Mouse (Mus musculus): ENCODE measurements around the gene Rnpc3.
"Not testable (repeated sequence)": the region's sequence is repeated elsewhere in the genome, so short reads cannot be mapped to it uniquely, and the experiment has no call there.

Rnpc3 gene

GRCm38 (mm10) chr3:113629606-113630359 is at the start of gene Rnpc3:
TSS of gene Rnpc3 (minus strand) at chr3:113630149.
- peak; percentile 95 for DNase-seq (ENCODE audit: low spot score in 2 of 2)

GRCm38 (mm10) chr3:113656940-113657339 is 27.0 kb upstream of the Rnpc3 start:
- no peak for DNase-seq (ENCODE audit: low spot score in 2 of 2)

DNA sequence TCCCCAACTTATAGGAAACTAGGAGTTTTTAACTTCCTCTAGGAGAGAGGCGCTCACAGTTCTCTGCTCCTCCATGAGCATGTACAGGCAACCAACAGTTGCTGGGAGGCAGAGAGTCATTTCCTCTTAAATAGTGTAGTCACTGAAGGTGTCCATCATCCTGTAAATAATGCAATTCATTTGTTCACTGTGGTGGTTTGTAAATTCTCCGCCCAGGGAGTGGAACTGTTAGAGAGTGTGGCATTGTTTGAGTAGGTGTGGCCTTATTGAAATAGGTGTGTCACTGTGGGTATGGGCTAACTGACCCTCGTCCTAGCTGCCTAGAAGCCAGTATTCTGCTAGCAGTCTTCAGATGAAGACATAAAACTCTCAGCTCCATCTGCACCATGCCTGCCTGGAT is 24.4 kb upstream of the Rnpc3 start:
- DNase-seq (ENCODE audit: low spot score in 2 of 2), result no peak

GRCm38 (mm10) chr3:113651386-113651785 is 21.4 kb upstream of the Rnpc3 start:
- DNase-seq (ENCODE audit: low spot score in 2 of 2), result not testable (repeated sequence)

DNA sequence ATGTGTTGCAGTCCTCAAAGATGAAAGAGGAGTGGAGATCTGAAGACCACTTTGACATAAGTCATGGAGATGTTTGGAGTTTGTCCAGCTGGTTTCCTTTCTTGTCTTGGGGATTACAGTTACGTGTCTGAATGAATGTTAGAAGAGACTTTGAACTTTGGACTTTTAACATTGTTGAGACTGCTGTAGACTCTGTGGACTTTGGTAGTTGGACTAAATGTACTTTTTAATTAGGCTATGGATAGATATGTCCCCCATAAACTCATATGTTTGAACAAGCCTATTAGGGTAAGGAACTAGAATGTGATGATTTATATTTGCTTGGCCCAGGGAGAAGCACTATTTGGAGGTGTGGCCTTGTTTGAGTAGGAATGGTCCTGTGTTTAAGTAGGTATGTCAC is 9.6 kb upstream of the Rnpc3 start:
- no peak for DNase-seq (ENCODE audit: low spot score in 2 of 2)

GRCm38 (mm10) chr3:113634220-113634619 is 4.3 kb upstream of the Rnpc3 start:
- no peak for DNase-seq (ENCODE audit: low spot score in 2 of 2)

DNA sequence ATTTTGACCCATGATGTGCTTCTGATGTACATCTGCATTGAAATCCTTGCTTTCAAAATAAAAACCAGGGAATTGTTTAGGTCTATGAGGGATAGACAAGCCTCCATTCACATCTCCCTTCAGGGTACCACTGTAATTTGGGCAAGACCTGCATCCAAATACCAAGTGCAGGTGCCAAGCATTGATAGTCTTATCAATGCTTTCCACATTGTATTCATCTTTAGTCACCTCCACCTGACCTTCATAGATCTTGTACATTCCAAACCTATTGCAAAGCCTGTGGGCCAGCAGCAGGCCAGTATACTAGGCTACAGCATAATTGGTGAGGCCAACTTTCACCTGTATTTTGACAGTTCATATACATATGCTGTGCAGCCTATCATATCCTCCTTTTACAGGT is 1.7 kb upstream of the Rnpc3 start:
- no peak for DNase-seq (ENCODE audit: low spot score in 2 of 2)

- peak in 1 of 2 experiments; percentile 8 for DNase-seq (ENCODE audit: low spot score in 2 of 2)
These were observed 615 bp upstream of the Rnpc3 start for GRCm38 (mm10) chr3:113630564-113630963.

GRCm38 (mm10) chr3:113606599-113606998 is 23.4 kb downstream of the Rnpc3 start, which contains the start of gene Amy1:
TSS of gene Amy1 (minus strand) at chr3:113606699.
- DNase-seq (ENCODE audit: low spot score in 2 of 2), result no peak

- DNase-seq (ENCODE audit: low spot score in 2 of 2), result no peak
These were observed 39.1 kb downstream of the Rnpc3 start for GRCm38 (mm10) chr3:113590844-113591243.

GRCm38 (mm10) chr3:113574578-113574977 is 55.4 kb downstream of the Rnpc3 start:
- DNase-seq (ENCODE audit: low spot score in 2 of 2), result no peak

GRCm38 (mm10) chr3:113574138-113574537 is 55.8 kb downstream of the Rnpc3 start:
- DNase-seq (ENCODE audit: low spot score in 2 of 2), result no peak

- no peak for DNase-seq (ENCODE audit: low spot score in 2 of 2)
These were observed 57.8 kb downstream of the Rnpc3 start for GRCm38 (mm10) chr3:113572158-113572557.

Data from frontal cortex, postnatal 36 days (tissue).